Mouse (Mus musculus): ENCODE data around the gene Slc25a54.

GRCm38 (mm10) chr3:109119973-109120372, 39.7 kb downstream of the Slc25a54 start:
- no peak for TF ChIP-seq CTCF (IDR thresholded peaks at IDR 0.05; ENCODE audit: borderline replicate concordance, insufficient read depth, low read depth, low read length)
- no peak for TF ChIP-seq POLR2A (IDR thresholded peaks at IDR 0.05; ENCODE audit: borderline replicate concordance, insufficient read depth, low read length)

Measured in cerebellum, adult 2 months (tissue).